8 mouse cellular contexts compared by ENCODE assay signal in genomic region chr12:33045533-33046361, GRCm38 (mm10). TPM values are rescaled to one million over a fixed set of nuclear protein-coding genes. Genes with fewer than 3 reads are reported as not detected.
DNase-seq lines count a peak whose midpoint lies in the region; ATAC-seq and TF ChIP-seq lines count a peak whose summit lies in the region.

No protein-coding gene starts in this region.

- TF ChIP-seq POLR2A in liver, adult 2 months (IDR thresholded peaks at IDR 0.05; ENCODE audit: extremely low read depth, insufficient read depth, low read length): no peak
- no peak for TF ChIP-seq POLR2A in olfactory bulb, adult 2 months (IDR thresholded peaks at IDR 0.05; ENCODE audit: insufficient read depth, low read depth, low read length)

- no peak for TF ChIP-seq CTCF in liver, adult 2 months (IDR thresholded peaks at IDR 0.05; ENCODE audit: low read depth, low read length)
- no peak for TF ChIP-seq CTCF in olfactory bulb, adult 2 months (IDR thresholded peaks at IDR 0.05; ENCODE audit: insufficient read depth, low read depth, low read length)

- intact Hi-C loops in left cerebral cortex, postnatal 25 days (cut with DNase I): no loop called here

- peak overlapping the region; percentile 3; the same call in 1 of the 2 replicates for H3K4me2 ChIP-seq in forebrain, embryonic 16.5 days (ENCODE audit: low read length)
- 0 out of 2 replicates have a peak overlapping the region, but pooled peaks have one; percentile 14 for H3K4me2 ChIP-seq in liver, embryonic 11.5 days

- no peaks in the 10 kb centered on the region for H3K4me1 ChIP-seq in liver, adult 2 months (ENCODE audit: control insufficient read depth, insufficient read depth, low read length)
- peaks cover 19% of the 10 kb centered on the region for H3K4me1 ChIP-seq in forebrain, embryonic 16.5 days (replicated peaks; ENCODE audit: control insufficient read depth, insufficient read depth, low read length)
- no peaks in the 10 kb centered on the region for H3K4me1 ChIP-seq in liver, embryonic 11.5 days (replicated peaks; ENCODE audit: control insufficient read depth, insufficient read depth, low read length)
- H3K4me1 ChIP-seq in olfactory bulb, adult 2 months (ENCODE audit: control insufficient read depth, insufficient read depth, low read length): peaks cover 19% of the 10 kb centered on the region

- no peaks in the 10 kb centered on the region for H3K79me2 ChIP-seq in liver, adult 2 months (ENCODE audit: control insufficient read depth, insufficient read depth, low read length)

- H3K4me3 ChIP-seq in liver, adult 2 months (ENCODE audit: insufficient read depth, low read depth, low read length): no peak overlapping the region
- no peak overlapping the region for H3K4me3 ChIP-seq in forebrain, embryonic 16.5 days (replicated peaks; ENCODE audit: low read length)
- no peak overlapping the region for H3K4me3 ChIP-seq in liver, embryonic 11.5 days (ENCODE audit: low read depth, low read length)
- no peak overlapping the region for H3K4me3 ChIP-seq in olfactory bulb, adult 2 months (ENCODE audit: insufficient read depth, low read depth, low read length)

- no peaks in the 10 kb centered on the region for H3K9me3 ChIP-seq in forebrain, embryonic 16.5 days (ENCODE audit: control insufficient read depth, low read length)
- H3K9me3 ChIP-seq in liver, embryonic 11.5 days (ENCODE audit: control insufficient read depth, low read length): no peaks in the 10 kb centered on the region

- no peak overlapping the region for H3K27ac ChIP-seq in liver, adult 2 months (replicated peaks; ENCODE audit: insufficient read depth, low read depth, low read length)
- H3K27ac ChIP-seq in forebrain, embryonic 16.5 days (ENCODE audit: low read length): 0 out of 2 replicates have a peak overlapping the region, but pooled peaks have one; percentile 1
- no peak overlapping the region for H3K27ac ChIP-seq in liver, embryonic 11.5 days (ENCODE audit: low read depth, low read length)
- H3K27ac ChIP-seq in olfactory bulb, adult 2 months (ENCODE audit: insufficient read depth, low read depth, low read length): peak overlapping the region; percentile 78

- ATAC-seq in forebrain, embryonic 16.5 days: peak; percentile 75
- no peak for ATAC-seq in liver, embryonic 11.5 days (replicated peaks; ENCODE audit: low FRiP score)
- ATAC-seq in CD4-positive, CD25-positive, alpha-beta regulatory T cell, adult 4 months: no peak

- no peaks in the 10 kb centered on the region for H3K36me3 ChIP-seq in liver, adult 2 months (ENCODE audit: control insufficient read depth, insufficient read depth, low read length)
- no peaks in the 10 kb centered on the region for H3K36me3 ChIP-seq in forebrain, embryonic 16.5 days (ENCODE audit: control insufficient read depth, insufficient read depth)
- H3K36me3 ChIP-seq in liver, embryonic 11.5 days (ENCODE audit: control insufficient read depth, insufficient read depth, low read length): no peaks in the 10 kb centered on the region

- H3K9ac ChIP-seq in liver, adult 2 months (ENCODE audit: low read depth, low read length): no peak overlapping the region
- 0 out of 2 replicates have a peak overlapping the region, but pooled peaks have one; percentile 7 for H3K9ac ChIP-seq in forebrain, embryonic 16.5 days (replicated peaks; ENCODE audit: low read depth, low read length)
- no peak overlapping the region for H3K9ac ChIP-seq in liver, embryonic 11.5 days (ENCODE audit: low read depth, low read length)

- whole genome bisulfite sequencing in liver, adult 2 months: 68% methylated on average over 16 of the region's 16 CpGs
- 33% methylated on average over 16 of the region's 16 CpGs for WGBS in forebrain, embryonic 16.5 days
- WGBS in liver, embryonic 11.5 days: 49% methylated on average over 16 of the region's 16 CpGs
- WGBS in olfactory bulb, adult 2 months: 33% methylated on average over 16 of the region's 16 CpGs

- no peaks in the 10 kb centered on the region for H3K27me3 ChIP-seq in liver, adult 2 months (ENCODE audit: control insufficient read depth, insufficient read depth, low read length)
- H3K27me3 ChIP-seq in forebrain, embryonic 16.5 days (replicated peaks; ENCODE audit: control insufficient read depth, insufficient read depth, low read length): 0 out of 2 replicates have a peak, but pooled peaks cover 5% of the 10 kb centered on the region
- H3K27me3 ChIP-seq in liver, embryonic 11.5 days (replicated peaks; ENCODE audit: control insufficient read depth, insufficient read depth, low read length): no peaks in the 10 kb centered on the region

- DNase-seq in liver, adult 2 months (ENCODE audit: extremely low read depth, low read depth, low spot score): peak; percentile 19
- no peak for DNase-seq in liver
- no peak for DNase-seq in liver, embryonic 11.5 days (ENCODE audit: low spot score)
- DNase-seq in cerebellum, adult 8-10 months: no peak
- no peak for DNase-seq in left cerebral cortex, postnatal 25 days (ENCODE audit: low spot score in 2 of 2)

RNA-seq across cellular contexts. Expression of gene Cdhr3, which starts 46.9 kb away (rescaled TPM):
- total RNA-seq in liver, adult 2 months (2014; rRNA removed): not detected in 2 replicates
- not detected in 2 replicates for polyA plus RNA-seq in liver, adult 2 months (2012; rRNA removed)
- polyA plus RNA-seq in forebrain, embryonic 16.5 days (2015; fragmentation: Nextera tagmentation; extraction: Ambion mirVana): 0.21 and 0.48 TPM in 2 replicates
- not detected in 2 replicates for polyA plus RNA-seq in liver, embryonic 11.5 days (2014; fragmentation: Nextera tagmentation; extraction: Ambion mirVana)
- polyA plus RNA-seq in olfactory bulb, adult 2 months (2012; ENCODE audit: insufficient read depth, insufficient read length, low replicate concordance, missing spikeins): not detected in 2 replicates
- total RNA-seq in left cerebral cortex, postnatal 25 days (2021): 1 to 10 TPM in 1 of 2 experiments, under 1 TPM in 1; 0.76 to 1.8 TPM
- under 1 TPM; 0.44 to 0.47 TPM for polyA plus RNA-seq in CD4-positive, CD25-positive, alpha-beta regulatory T cell, adult 4 months (2017; shearing (Covaris generic))

Comparison
In these comparisons a context has a peak if more than half of its experiments do, and no peak if none do; other contexts are left out.
1. H3K27ac ChIP-seq: peak in forebrain, embryonic 16.5 days (single experiment) and olfactory bulb, adult 2 months (single experiment); none in liver, adult 2 months (single experiment) and liver, embryonic 11.5 days (single experiment).